ENCODE assay signal across 24 mouse cellular contexts in genomic region chr11:78571854-78572253, GRCm38 (mm10). TPM values are rescaled to one million over a fixed set of nuclear protein-coding genes. Genes with fewer than 3 reads are reported as not detected.
DNase-seq lines count a peak whose midpoint lies in the region; ATAC-seq and TF ChIP-seq lines count a peak whose summit lies in the region.
"Had no signal": no experiment of that assay in that cellular context is flagged by ENCODE, and none has a peak within 500 bp of the region (broad histone marks: within the 10 kb centered on the region; RNA-seq: fewer than 3 reads in every experiment).

No protein-coding gene starts in this region.

- H3K79me2 ChIP-seq in C2C12 (ENCODE audit: control insufficient read depth, insufficient read depth): no peaks in the 10 kb centered on the region

- DNase-seq in heart, adult 11 months: peak; percentile 62
- DNase-seq in heart, postnatal 4 days: no peak
- no peak for DNase-seq in cerebellum, postnatal 25 days
- DNase-seq: adrenal gland, adult 8-10 months; adrenal gland, postnatal 36 days; cerebellum, adult 11 months; cerebellum, adult 8-10 months; cerebellum, postnatal 14 days; gastrocnemius, postnatal 10 days; heart, adult 2 months; heart, postnatal 14 days had no signal

- TF ChIP-seq POLR2A in bone marrow macrophage, adult 2 months (IDR thresholded peaks at IDR 0.05; ENCODE audit: borderline replicate concordance, low read depth, low read length): no peak

- H3K27me3 ChIP-seq in C2C12 (ENCODE audit: control insufficient read depth, insufficient read depth, insufficient read length): no peaks in the 10 kb centered on the region
- no peaks in the 10 kb centered on the region for H3K27me3 ChIP-seq in kidney, embryonic 15.5 days
- H3K27me3 ChIP-seq: embryonic facial prominence, embryonic 13.5 days; heart, embryonic 15.5 days; intestine, embryonic 15.5 days; Patski had no signal

- H3K36me3 ChIP-seq in C2C12 (ENCODE audit: control insufficient read depth, insufficient read depth): peaks cover 43% of the 10 kb centered on the region
- H3K36me3 ChIP-seq in kidney, embryonic 15.5 days: peaks cover 59% of the 10 kb centered on the region

- H3K9ac ChIP-seq in kidney, embryonic 15.5 days: no peak overlapping the region
- H3K9ac ChIP-seq: embryonic facial prominence, embryonic 13.5 days; heart, embryonic 15.5 days; hindbrain, embryonic 14.5 days; intestine, embryonic 15.5 days had no signal

- no peak overlapping the region for H3K4me3 ChIP-seq in C2C12 (ENCODE audit: insufficient read depth, poor library complexity, severe bottlenecking)
- H3K4me3 ChIP-seq in bone marrow macrophage, adult 2 months (ENCODE audit: insufficient read depth, low read length): no peak overlapping the region
- H3K4me3 ChIP-seq in kidney, embryonic 15.5 days (replicated peaks): no peak overlapping the region
- H3K4me3 ChIP-seq: embryonic facial prominence, embryonic 13.5 days; heart, adult 2 months; heart, embryonic 15.5 days; hindbrain, embryonic 10.5 days; intestine, embryonic 15.5 days had no signal

- ATAC-seq in megakaryocyte-erythroid progenitor cell, adult 5-6 weeks (replicated peaks; ENCODE audit: low FRiP score, low TSS enrichment, poor library complexity, severe bottlenecking): 0 out of 2 replicates have a peak, but pooled peaks have one; percentile 29
- no peak for ATAC-seq in kidney, embryonic 15.5 days (replicated peaks; ENCODE audit: low FRiP score)
- ATAC-seq: activated CD4-positive, CD25-positive, alpha-beta regulatory T cell, adult 4 months; forebrain, embryonic 14.5 days; intestine, embryonic 15.5 days; Patski had no signal

- no peak overlapping the region for H3ac ChIP-seq in C2C12 (ENCODE audit: control insufficient read depth, insufficient read length, low read depth)

- H3K4me2 ChIP-seq in kidney, embryonic 15.5 days: no peak overlapping the region
- H3K4me2 ChIP-seq: embryonic facial prominence, embryonic 13.5 days; heart, embryonic 11.5 days; heart, embryonic 15.5 days; hindbrain, embryonic 14.5 days; intestine, embryonic 15.5 days had no signal

- 89% methylated on average over 6 of the region's 6 CpGs for WGBS in kidney, embryonic 15.5 days

- no peak for TF ChIP-seq CTCF in C2C12 (IDR thresholded peaks at IDR 0.05; ENCODE audit: control insufficient read depth, insufficient read depth, insufficient read length)
- TF ChIP-seq CTCF in bone marrow macrophage, adult 2 months (IDR thresholded peaks at IDR 0.05; ENCODE audit: low read depth, low read length): no peak

- H3K9me3 ChIP-seq in kidney, embryonic 15.5 days (replicated peaks): no peaks in the 10 kb centered on the region
- H3K9me3 ChIP-seq: embryonic facial prominence, embryonic 13.5 days; heart, embryonic 15.5 days; hindbrain, embryonic 10.5 days; intestine, embryonic 15.5 days had no signal

- H3K4me1 ChIP-seq in bone marrow macrophage, adult 2 months (ENCODE audit: control insufficient read depth, insufficient read depth, low read length): peaks cover 20% of the 10 kb centered on the region
- H3K4me1 ChIP-seq in kidney, embryonic 15.5 days: peaks cover 12% of the 10 kb centered on the region
- H3K4me1 ChIP-seq: embryonic facial prominence, embryonic 13.5 days; heart, embryonic 15.5 days; hindbrain, embryonic 10.5 days; intestine, embryonic 15.5 days had no signal

- 0 out of 2 replicates have a peak overlapping the region, but pooled peaks have one; percentile 28 for H3K27ac ChIP-seq in bone marrow macrophage, adult 2 months (ENCODE audit: insufficient read depth, low read depth, low read length)
- H3K27ac ChIP-seq in kidney, embryonic 15.5 days: no peak overlapping the region
- H3K27ac ChIP-seq: embryonic facial prominence, embryonic 13.5 days; heart, adult 2 months; heart, embryonic 15.5 days; hindbrain, embryonic 10.5 days; hindbrain, embryonic 14.5 days; intestine, embryonic 15.5 days had no signal

- H3K79me3 ChIP-seq in C2C12 (ENCODE audit: low read depth): no peaks in the 10 kb centered on the region

TF ChIP-seq in C2C12, 6 proteins besides CTCF, POLR2A, EP300 and RAD21:
- TF ChIP-seq FOSL1 (IDR thresholded peaks at IDR 0.05; ENCODE audit: insufficient read depth, low read length, poor library complexity, severe bottlenecking) (no peak), USF1 (IDR thresholded peaks at IDR 0.05; ENCODE audit: low read depth) (peak; percentile 36), MYOG (IDR thresholded peaks at IDR 0.05; ENCODE audit: control insufficient read depth, extremely low read depth, insufficient read length) (no peak), MYOD1 (IDR thresholded peaks at IDR 0.05; ENCODE audit: control insufficient read depth, insufficient read length, low read depth) (no peak), CEBPB (IDR thresholded peaks at IDR 0.05; ENCODE audit: low read depth) (no peak)

RNA-seq across cellular contexts. Expression of gene Tmem97, which starts 21.3 kb away (rescaled TPM):
- 10 to 100 TPM; 31.4 to 32.3 TPM for total RNA-seq in heart, postnatal 4 days (2021)
- polyA plus RNA-seq in C2C12 (2012; fragmentation: generic; extraction: Trizol): 164 TPM
- 28.5 and 29.2 TPM in 2 replicates for polyA plus RNA-seq in bone marrow macrophage, adult 2 months (2012; ENCODE audit: insufficient read depth, insufficient read length, missing spikeins)
- total RNA-seq in megakaryocyte-erythroid progenitor cell, adult 5-6 weeks (2014; fragmentation: Nextera tagmentation): 63.3 and 72.9 TPM in 2 replicates
- total RNA-seq in megakaryocyte-erythroid progenitor cell, adult 5-6 weeks (2017): 59.7 and 64.4 TPM in 2 replicates
- polyA plus RNA-seq in kidney, embryonic 15.5 days (2015; fragmentation: Nextera tagmentation; extraction: Ambion mirVana): 80.4 and 82.3 TPM in 2 replicates

RNA-seq across cellular contexts. Expression of gene Ift20, which starts 35.7 kb away (rescaled TPM):
- total RNA-seq in heart, postnatal 4 days (2021): 10 to 100 TPM; 56.3 to 58.9 TPM
- 61.1 TPM for polyA plus RNA-seq in C2C12 (2012; fragmentation: generic; extraction: Trizol)
- 42.2 and 46.8 TPM in 2 replicates for polyA plus RNA-seq in bone marrow macrophage, adult 2 months (2012; ENCODE audit: insufficient read depth, insufficient read length, missing spikeins)
- total RNA-seq in megakaryocyte-erythroid progenitor cell, adult 5-6 weeks (2014; fragmentation: Nextera tagmentation): 57.8 and 83.5 TPM in 2 replicates
- 142 and 156 TPM in 2 replicates for total RNA-seq in megakaryocyte-erythroid progenitor cell, adult 5-6 weeks (2017)
- 134 and 145 TPM in 2 replicates for polyA plus RNA-seq in kidney, embryonic 15.5 days (2015; fragmentation: Nextera tagmentation; extraction: Ambion mirVana)

RNA-seq across cellular contexts. Expression of gene Tnfaip1, which starts 35.7 kb away (rescaled TPM):
- total RNA-seq in heart, postnatal 4 days (2021): 10 to 100 TPM; 69.6 to 71.6 TPM
- polyA plus RNA-seq in C2C12 (2012; fragmentation: generic; extraction: Trizol): 60.7 TPM
- 30.4 and 32.3 TPM in 2 replicates for polyA plus RNA-seq in bone marrow macrophage, adult 2 months (2012; ENCODE audit: insufficient read depth, insufficient read length, missing spikeins)
- 2.5 and 4.6 TPM in 2 replicates for total RNA-seq in megakaryocyte-erythroid progenitor cell, adult 5-6 weeks (2014; fragmentation: Nextera tagmentation)
- total RNA-seq in megakaryocyte-erythroid progenitor cell, adult 5-6 weeks (2017): 0.15 and 2.7 TPM in 2 replicates
- polyA plus RNA-seq in kidney, embryonic 15.5 days (2015; fragmentation: Nextera tagmentation; extraction: Ambion mirVana): 81.8 and 88.2 TPM in 2 replicates

RNA-seq across cellular contexts. Expression of gene Poldip2, which starts 59.9 kb away (rescaled TPM):
- 100 to 1,000 TPM; 148 to 152 TPM for total RNA-seq in heart, postnatal 4 days (2021)
- polyA plus RNA-seq in C2C12 (2012; fragmentation: generic; extraction: Trizol): 111 TPM
- 26.1 and 27.0 TPM in 2 replicates for polyA plus RNA-seq in bone marrow macrophage, adult 2 months (2012; ENCODE audit: insufficient read depth, insufficient read length, missing spikeins)
- total RNA-seq in megakaryocyte-erythroid progenitor cell, adult 5-6 weeks (2014; fragmentation: Nextera tagmentation): 104 and 105 TPM in 2 replicates
- total RNA-seq in megakaryocyte-erythroid progenitor cell, adult 5-6 weeks (2017): 79.8 and 81.7 TPM in 2 replicates
- polyA plus RNA-seq in kidney, embryonic 15.5 days (2015; fragmentation: Nextera tagmentation; extraction: Ambion mirVana): 169 and 171 TPM in 2 replicates

RNA-seq across cellular contexts. Expression of gene Tmem199, which starts 59.9 kb away (rescaled TPM):
- 10 to 100 TPM; 18.3 to 19.6 TPM for total RNA-seq in heart, postnatal 4 days (2021)
- 41.3 TPM for polyA plus RNA-seq in C2C12 (2012; fragmentation: generic; extraction: Trizol)
- polyA plus RNA-seq in bone marrow macrophage, adult 2 months (2012; ENCODE audit: insufficient read depth, insufficient read length, missing spikeins): 21.9 TPM in 2 replicates
- total RNA-seq in megakaryocyte-erythroid progenitor cell, adult 5-6 weeks (2014; fragmentation: Nextera tagmentation): 26.3 and 34.8 TPM in 2 replicates
- total RNA-seq in megakaryocyte-erythroid progenitor cell, adult 5-6 weeks (2017): 33.1 and 39.0 TPM in 2 replicates
- 56.7 and 57.1 TPM in 2 replicates for polyA plus RNA-seq in kidney, embryonic 15.5 days (2015; fragmentation: Nextera tagmentation; extraction: Ambion mirVana)
